Mouse (Mus musculus) lung, postnatal 36 days (tissue): ENCODE measurements around the gene Syt2.

Experiments
- DNase-seq: peaks from one replicate; pipeline ENCODE4 v3.0.0; 2022; ENCODE audit warnings: mixed read lengths

Gene Syt2

DNA sequence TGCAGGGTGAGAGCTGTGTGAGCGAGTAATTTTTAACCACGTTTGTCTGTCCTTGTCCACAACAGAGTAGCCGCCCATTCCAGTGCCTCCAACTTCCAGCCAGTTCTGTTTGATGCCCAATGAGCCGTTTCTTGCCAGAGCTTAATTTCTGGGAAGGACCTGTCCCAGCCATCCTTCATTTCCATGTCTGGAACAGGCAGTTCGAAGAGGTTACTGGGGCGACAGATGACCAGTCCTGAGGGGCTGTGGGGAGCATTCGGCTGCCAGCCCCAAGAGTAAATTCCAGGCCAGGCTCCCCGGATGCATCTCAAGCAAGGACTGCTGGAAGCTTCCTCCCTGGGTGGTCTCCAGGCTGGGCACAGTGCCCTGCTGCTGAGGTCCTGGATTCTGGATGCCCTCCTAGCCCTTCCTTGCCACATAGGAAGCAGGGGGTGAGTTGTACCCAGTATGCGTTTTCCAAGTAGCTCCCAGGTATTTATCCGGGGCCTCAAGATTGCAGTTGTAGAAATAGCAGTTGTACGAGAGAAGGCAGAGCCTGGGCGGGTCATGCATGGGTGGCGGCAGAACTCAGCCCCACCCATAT, 4.9 kb downstream of the Syt2 start:
- no peak for DNase-seq

DNA sequence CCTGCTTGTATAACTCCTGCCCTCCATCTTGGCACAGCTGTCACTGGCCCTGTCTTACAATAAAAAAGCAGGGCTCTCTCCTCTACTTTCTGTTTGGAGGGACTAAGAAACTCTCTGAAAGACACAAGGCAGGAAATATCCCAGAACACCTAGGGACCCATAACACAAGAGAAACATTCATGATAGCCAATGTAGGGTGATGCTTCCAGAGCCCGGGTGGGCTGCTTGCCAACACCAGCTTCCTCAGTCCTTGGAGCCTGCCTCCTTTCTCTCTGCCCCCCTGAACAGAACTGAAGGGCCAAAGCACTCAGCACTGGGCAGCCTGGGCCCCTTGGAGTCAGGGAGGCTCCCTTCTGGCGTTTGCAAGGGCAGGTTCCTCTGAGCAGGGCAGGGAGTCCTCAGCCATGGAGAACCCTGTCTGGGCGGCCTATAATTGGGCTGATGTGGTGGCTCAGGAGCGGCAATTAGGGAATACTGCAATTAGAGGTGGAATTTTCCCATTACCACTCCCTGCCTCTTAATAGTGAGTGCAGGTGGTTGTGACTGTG, 5.4 kb downstream of the Syt2 start:
- DNase-seq: peak; percentile 70

DNA sequence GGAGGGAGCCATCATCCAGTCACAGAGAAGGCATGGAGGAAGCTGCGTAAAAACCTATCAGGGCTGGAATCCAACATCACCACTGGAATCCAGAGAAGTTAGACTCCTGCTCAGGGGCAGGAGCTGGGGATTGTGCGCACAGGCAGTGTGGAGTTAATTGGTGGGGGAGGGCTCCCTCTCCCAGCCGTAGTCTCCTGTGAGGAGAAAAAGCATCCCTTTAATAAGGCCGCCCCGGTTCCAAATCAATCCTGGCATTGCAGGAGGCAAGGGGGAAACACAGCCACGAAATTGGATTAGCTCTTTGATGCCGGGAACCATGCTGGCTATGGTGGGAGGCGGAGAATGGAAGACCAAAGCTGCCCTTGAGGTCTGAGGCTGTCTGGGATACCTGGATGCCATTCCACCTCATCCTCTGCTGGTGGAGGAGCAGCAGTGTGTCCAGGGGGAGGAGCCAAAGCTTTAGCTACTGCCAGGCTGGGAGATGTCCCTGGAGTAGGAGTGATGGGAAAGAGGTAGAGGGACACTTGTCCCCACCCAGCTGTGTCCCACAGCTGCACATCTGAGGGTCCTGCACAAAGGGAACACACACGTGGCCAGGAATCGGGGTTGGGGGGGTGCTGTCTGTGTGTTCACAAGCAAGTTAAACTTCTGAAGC, 7.3 kb downstream of the Syt2 start:
- no peak for DNase-seq

DNA sequence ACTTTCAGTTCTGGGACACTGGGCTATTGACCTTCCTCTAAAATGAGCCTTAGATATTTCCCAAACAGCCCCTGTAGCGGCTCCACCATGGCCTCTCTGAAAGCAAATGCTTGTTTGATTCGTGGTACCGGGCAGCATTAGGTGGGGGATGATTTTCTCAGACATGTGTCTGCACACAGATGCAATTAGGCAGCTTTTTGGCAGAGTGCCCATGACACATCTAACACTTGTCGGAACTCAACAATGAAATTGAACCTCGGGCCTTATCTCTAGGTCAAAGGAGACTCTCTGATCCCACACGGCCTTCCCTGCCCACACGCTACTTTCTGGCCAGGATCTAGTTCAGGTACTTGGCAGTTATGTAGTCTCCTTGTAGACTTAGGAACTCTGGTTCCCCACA, 12.4 kb downstream of the Syt2 start:
- DNase-seq: no peak

DNA sequence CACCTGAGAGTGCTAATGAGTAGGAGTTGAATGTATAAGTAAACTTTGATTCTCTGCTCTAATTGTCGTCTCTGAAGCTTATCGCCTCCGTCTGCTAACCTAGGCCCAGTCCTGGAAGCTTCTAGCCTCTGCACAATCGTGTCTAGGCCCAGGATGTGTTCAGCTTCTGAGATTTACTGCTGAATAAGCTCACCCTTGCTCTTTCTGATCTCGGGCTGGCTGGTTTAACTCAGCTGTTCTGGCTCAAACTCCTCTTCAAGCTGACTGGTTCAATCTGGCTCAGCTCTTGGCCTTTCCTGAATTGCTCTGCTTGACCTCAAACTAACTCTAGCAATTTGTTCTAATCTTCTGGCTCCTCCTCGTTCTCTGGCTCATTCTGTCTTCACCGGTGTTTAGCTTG, 13.7 kb downstream of the Syt2 start:
- DNase-seq: no peak

DNA sequence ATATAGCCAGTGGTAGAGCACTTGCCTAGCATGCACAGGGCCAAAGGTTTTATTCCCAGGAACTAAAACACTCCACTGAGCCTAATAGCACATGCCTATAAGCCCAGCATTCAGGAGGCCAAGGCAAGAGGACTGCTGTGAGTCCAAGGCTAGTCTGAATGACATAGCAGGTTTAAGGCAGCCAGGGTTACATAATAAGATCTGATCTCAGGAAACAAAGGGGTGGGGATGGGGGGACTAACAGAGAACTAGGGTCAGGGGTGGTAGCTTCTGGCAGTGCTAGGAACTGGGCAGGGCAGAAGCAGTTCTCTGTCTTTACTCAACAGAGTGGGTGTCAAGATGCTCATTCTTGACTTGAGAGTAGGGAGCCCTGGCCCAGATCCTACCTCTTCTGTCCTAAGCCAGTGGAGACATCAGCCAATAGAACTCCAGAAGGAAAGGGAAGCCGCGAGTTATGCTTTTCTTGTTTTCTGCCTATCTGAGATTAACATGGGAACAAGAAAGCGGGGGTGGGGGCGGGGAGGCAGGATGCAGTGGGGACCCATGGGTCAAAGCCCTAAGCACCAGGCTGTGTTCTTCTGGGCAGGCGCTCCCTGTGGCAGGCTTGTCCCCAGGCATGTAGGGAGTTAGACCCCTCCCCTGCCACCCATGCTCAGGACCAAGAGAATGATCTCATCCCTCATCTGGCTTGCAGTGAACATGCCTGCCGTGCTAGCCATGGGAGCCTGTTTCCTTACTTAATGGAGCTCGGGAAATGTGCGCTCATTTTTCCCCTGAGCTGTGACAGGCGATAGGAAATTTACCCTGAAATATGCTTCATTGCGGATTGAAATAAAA, 25.0 kb downstream of the Syt2 start:
- DNase-seq: peak; percentile 0

DNA sequence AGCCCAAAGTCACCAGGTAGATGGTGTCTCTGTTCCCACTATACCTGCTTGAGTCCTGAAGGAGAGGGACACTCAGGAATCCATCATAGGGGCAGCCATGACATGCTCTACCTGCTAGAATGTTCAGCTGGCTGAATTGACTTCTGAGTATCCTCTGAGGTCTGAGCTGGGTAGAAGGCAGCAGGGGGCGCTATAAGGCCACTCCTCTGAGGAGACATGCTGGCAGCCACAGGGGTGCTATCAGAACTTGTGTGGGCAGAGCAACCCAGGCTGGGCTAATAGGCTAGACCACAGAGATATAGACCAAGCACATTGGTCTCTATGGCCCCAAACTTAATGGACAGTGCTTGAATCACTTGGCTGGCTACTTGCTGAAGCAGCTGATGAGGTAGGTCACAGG, 27.8 kb downstream of the Syt2 start:
- peak; percentile 38 for DNase-seq

DNA sequence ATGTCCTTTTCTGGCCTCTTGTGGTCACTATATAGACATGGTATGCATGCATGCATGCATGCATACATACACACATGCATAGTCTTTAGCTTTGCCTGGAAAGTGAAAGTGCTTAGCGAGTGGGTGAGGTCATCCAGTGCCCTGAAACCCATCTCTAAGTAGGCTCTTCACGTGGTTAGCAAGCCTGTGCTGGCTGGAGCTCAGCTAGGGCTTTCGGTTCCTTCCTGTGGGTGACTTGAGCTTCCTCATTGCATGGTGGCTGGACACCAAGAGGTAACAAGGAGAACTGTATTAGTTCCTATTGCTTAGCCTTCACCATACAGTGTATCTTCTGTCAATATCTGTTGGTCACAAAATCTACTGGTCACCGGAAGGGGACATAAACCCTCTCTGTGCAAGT, 33.0 kb downstream of the Syt2 start:
- peak; percentile 64 for DNase-seq

DNA sequence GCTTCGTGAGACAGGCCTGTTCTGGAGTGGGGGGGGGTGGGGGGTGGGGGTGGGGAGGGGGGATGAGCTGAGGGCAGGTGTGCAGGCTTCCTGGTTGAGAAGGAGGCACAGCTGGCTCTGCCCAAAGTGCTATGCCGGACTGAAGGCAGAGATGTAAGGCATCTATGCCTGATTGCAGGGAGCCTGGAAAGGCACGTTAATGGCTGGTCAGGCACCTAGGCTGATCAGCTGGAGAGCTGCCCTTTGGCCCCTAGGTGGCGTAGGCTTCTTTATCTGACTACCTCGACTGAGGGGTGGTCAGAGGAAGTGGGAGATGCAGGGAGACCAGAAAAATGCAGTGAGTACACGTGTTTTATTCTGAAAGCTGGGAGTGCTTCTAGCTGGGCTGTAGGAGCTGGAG, 34.1 kb downstream of the Syt2 start:
- DNase-seq: no peak

DNA sequence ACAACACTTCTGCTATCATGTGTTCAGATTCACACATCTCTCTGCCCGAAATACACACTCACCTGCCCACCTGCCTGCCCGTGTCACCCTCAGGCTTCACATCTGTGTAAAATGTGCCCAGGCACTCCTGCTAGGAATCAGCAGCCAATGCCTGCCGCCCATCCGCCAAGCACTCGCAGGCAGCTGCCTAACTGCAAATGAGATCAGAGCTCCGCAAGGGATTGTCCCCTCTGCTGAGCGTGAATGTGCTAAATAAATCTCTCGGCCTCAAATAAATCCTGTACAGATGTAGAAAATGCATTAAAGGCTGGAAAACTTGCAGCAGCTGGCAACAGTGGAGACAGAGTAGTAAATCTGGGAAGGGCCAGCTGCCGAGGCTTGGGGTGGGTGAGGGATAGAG, 36.0 kb downstream of the Syt2 start:
- no peak for DNase-seq

DNA sequence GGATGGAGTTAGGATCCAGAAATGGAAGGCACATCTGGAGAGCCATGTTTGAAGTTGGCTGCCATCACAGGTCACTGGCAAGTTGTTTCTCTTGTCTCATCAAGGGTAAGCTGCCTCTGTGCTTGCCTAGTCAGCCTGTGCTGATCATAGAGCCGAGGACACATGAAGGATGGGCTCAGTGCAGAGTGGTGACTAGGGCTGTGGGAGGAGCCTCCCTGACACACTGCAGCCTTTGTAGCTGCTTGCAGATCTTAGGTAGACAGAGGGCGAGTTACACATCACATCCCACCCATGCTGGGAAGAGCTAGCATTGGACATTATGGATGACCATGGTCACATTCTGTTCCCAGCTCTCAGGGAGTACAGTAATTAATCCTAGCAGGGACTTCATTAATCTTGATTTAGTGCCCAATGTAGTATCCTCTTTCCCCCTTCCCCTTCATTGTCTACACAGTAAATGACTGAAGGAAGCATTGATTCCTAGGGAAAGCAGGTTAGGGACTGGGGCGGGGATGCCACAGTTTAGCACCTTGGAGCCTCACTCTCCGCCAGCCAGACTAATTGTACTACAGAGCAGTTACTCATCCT, 40.5 kb downstream of the Syt2 start:
- no peak for DNase-seq

DNA sequence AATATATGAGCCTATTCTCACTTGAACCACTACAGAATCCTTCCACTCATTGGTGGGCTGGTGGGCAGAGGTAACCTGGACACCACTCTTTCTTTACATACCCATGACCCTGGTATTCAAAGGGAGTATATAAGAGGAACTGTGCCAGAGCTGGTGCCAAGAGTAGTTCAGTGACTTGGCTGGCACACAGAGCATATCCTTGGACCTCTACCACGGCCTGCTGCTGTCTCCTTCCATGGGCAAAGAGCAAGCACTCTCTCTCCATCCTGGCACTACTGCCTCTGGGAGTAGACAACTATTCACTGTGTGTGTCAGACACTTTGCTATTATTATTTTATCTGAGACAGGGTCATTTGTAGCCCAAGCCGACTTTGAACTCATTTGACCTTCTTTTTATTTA, 49.8 kb downstream of the Syt2 start:
- no peak for DNase-seq

DNA sequence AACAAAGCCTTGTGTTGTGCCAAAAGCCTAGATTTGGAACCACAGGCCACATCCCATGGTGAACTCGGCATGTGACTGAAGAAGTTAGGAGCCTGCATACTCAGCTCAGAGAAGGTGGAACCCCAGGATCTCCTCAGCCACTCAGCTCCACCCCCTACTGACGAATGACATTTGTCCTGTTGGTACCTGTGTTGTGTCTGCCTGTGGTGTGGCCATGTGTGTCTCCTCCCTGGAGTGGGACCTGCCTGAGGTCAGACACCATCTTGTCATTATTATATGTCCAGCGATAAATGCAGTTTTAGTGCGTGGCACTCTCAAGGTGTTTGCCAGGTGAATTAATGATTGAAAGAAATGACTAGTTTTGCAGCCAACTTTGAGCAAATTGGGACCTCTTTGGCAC, 50.6 kb downstream of the Syt2 start:
- DNase-seq: no peak

DNA sequence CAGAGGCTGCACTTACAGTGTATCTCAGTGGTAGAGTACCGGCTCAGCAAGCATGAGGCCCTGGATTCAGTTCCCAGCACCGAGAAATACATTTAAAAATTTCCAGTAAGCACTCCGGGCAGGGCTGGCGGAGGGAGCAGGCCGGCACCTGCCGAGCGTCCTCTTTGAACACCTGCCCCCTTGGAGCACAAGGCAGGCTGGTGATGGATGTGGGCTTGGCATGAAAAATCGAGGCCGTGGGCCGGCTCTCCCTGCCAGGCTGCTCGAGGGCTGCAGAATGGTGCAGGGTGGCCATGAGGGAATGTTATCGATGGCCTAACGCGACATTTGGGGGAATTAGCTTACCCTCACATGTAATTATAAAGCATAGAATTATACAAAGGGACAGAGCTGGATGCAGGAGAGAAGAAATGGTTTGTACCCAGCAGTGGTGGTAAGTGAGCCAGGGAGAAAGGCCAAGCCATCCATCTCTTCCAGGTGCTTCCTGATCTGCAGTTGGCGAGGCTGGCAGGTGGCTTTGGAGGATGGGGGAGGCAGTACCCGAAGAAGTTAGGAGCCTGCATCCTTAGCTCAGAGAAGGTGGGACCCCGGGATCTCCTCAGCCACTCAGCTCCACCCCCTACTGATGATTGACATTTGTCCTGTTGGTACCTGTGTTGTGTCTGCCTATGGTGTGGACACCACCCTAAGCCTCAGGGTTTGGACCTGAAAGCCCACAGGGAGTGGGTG, 51.2 kb downstream of the Syt2 start:
- DNase-seq: no peak

DNA sequence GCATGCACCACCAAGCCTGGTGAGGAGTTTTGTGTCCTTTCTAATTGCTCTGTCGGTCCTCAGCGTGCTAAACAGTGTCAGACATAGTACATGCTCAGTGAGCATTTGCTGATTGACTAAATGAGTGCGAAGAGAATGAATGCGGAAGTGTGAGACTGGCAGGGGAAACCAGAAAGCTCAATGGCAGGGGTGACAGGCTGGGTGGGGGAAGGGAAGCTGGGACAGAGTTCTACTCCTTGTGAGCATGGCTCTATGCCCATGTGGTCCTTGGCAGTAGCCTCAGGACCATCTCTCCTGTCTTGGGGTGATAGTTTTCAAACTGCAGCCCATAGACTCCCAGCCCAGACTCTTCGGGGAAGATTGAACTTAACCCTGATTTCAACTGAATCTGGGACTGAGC, 52.0 kb downstream of the Syt2 start:
- no peak for DNase-seq

DNA sequence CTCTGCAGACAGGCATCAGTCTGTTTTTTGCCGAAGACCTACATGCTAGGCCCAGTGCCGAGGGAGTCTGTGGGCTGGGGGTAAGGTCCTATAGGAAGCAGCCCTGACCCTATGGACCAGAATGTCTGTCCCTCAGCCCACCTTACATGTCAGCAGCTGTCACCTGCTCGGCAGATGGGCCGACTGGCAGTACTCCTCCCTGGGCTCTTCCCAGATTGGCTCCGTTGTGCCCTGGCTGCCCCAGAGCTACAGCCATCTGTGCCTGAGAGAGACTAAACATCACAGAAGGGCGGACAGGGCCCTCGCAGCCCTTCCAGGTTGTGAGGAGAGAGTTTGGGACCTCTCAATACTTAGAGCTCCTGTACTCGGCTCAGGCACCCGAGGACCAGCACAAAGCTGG, 52.9 kb downstream of the Syt2 start:
- DNase-seq: no peak

DNA sequence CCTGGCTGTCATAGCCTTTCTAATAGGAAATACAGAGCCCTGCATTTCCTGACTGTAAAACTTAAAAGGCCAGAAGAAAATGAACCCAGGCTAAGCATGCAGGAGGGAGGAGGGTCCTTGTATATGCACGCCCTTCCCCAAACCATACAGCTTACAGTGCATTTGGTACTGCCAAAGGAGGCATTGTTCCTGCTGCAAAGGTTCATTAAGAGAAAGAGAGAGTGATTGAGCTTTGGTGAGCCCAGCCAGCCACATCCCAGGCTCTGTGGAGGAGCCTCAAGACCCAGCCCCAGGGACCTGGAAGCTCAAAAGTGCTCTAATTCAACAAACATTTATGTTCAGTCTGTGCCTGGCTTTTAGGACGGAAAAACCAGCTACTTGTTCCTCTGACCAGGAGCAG, 53.7 kb downstream of the Syt2 start:
- no peak for DNase-seq

DNA sequence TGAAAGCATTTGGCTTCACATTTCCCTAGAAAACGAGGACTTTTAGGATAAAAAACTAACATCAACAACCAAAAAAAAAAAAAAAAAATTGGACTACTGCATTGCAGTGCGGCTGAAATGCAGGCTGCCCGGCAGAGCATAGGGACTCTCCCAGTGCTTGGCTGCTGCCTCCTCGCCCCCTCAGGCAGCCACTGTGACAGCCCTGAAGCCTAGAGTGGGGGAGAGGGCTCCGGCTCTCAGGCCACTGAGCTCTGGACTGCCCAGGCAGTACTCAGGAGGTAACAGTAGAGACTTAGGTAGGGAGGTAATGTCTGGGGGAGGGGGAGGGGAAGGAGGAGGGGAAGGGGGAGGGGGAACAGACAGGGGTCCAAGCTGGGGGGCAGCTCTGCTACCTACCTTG, 54.2 kb downstream of the Syt2 start:
- no peak for DNase-seq

DNA sequence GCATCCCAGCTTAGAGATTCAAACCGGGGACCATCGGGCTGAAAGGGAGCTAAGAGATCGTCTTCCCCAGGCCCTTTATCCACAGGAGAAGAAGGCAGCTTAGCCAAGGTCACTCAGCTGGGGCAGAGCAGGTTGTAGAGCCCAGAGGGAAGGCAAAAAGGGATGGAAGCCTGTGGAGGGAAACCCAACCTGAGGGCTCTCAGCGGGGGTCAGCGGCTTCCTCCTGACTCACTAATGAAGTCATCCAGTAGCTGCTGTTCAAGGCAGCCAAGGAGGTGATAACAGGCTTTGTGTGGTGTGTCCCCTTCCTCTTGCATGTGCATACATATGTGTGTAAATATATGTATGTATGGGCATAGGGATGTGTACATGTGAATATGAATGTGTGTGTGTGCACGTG, 54.7 kb downstream of the Syt2 start:
- no peak for DNase-seq

DNA sequence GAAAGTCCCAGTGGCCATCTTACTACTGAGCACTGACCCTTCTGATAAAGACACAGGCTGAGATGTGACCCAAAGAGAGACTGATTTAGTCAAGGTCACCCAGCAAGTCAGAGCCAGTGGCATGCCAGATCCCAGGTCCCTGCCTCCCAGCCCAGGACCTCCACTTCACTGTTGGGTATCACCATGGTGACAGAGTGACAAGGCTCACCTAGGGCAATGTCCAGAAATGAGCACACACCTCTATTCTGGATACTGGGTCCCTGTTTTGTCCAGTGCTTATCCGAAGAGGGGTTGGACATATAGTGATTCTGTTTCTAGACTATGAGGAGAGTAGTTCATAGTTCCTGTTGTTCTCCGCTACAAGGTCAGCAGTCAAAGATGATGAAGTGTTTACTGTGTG, 56.8 kb downstream of the Syt2 start:
- DNase-seq: no peak

DNA sequence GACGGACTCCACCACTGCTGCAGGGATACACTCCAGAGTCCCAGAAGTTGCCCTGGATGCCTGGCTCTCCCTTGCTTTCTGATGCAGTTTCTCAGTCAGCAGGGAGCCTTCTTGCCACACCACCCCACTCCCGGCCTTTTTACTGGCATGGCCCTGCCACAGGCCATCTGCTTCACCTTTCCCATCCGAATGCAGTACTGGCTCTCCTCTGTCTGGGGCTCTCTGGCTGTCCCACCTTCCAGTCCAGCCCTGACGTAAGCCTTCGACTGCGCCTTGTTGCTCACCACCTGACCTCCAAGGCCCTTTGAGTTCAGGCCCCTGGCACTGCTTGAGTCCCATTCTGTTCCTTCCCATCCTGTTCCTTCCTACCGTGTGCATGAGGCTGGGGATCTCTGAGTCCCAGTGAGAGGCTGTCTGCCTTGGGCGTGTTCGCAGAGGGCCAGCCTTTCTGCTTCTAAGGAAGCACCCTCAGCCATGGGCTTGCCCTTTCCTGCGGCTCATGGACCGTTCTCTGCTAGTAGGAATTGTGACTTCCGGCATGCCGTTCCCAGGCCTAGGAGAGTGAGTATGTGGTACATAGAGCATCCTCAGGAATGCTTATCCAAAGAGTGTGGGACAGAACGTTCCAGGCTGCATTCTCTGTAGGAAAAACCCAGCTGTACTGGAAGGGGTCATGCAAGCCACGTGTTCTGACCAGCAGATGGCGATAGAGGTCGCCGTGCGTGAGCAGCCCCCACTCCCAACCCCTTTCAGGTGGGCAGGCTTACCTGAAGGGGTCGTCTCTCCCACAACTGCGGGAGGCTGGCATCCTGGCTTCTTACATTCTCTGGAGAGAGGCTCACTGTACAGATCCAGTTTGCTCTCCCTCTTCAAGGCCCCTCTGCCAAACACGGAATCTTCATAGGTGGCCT, 58.2 kb downstream of the Syt2 start:
- peak; percentile 48 for DNase-seq

DNA sequence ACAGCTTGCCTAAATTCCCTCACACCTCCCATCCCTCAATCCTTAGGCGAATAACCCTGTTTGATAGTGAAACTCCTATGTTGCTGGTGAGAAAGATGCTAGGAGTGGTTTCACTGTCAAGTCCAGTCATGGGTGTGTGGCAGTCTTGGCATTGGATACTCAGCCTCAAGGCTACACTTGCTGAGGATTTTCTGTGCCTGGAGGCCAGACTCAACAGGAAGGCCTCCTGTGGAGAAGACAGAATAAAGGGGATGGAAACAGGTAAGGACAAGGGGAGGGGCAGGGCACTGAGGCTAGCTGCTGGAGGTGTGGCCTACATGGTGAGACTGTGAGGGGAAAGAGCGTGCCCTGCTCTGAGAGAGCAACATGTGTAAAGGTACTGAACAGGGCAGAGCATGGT, 60.1 kb downstream of the Syt2 start:
- DNase-seq: no peak
